In the genomic region with DNA sequence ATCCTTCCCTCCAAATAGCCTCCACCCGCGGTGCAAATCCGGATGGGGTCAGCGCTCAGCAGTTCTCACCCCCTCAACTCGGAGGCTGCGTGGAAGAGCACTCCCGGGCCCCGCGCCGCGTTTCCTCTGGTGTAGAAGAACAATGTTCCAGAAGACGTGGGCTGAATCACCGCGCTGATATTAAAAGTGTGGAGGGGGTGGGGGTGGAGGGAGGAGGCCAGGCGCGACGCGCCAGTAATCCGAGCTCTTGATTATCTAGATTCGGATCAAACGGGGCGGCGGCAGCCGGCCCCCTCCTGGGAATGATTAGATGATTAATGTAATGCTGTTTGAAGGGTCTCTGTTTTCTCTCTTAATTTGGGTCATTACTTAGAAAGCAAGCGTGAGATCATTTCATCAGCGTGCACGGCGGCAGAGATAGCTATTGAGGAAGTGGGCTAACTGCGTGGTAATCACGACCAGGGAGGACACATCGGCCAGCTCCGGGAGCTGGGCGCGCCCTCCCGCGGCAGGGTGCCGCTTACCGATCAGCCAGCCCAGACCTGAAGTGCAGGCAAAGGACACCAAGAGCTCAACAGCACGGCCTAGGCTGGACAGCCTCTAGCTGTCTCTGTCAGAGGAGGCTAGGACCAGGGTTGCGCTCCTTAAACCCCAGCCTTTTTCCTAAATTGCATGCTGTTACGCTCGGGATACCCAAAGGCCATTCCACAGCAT, we compare ENCODE assay signal across 7 mouse cellular contexts. TPM values are rescaled to one million over a fixed set of nuclear protein-coding genes. Genes with fewer than 3 reads are reported as not detected.
DNase-seq lines count a peak whose midpoint lies in the region; ATAC-seq and TF ChIP-seq lines count a peak whose summit lies in the region.

No protein-coding gene starts in this region.

- no peaks in the 10 kb centered on the region for H3K36me3 ChIP-seq in liver, embryonic 14.5 days (replicated peaks; ENCODE audit: control insufficient read depth, insufficient read depth, low read depth)
- H3K36me3 ChIP-seq in liver, postnatal 0 days (replicated peaks; ENCODE audit: insufficient read depth, low read length): no peaks in the 10 kb centered on the region
- no peaks in the 10 kb centered on the region for H3K36me3 ChIP-seq in embryonic facial prominence, embryonic 10.5 days (replicated peaks)
- H3K36me3 ChIP-seq in hindbrain, embryonic 16.5 days (ENCODE audit: control insufficient read depth, insufficient read depth, low read length): no peaks in the 10 kb centered on the region
- no peaks in the 10 kb centered on the region for H3K36me3 ChIP-seq in neural tube, embryonic 12.5 days

- TF ChIP-seq EP300 in liver, embryonic 14.5 days (IDR thresholded peaks at IDR 0.05; ENCODE audit: low read depth): no peak
- TF ChIP-seq EP300 in liver, postnatal 0 days (IDR thresholded peaks at IDR 0.05; ENCODE audit: low read depth): no peak

- no peaks in the 10 kb centered on the region for H3K9me3 ChIP-seq in liver, embryonic 14.5 days (ENCODE audit: control insufficient read depth, low read length)
- no peaks in the 10 kb centered on the region for H3K9me3 ChIP-seq in liver, postnatal 0 days (ENCODE audit: low read length)
- no peaks in the 10 kb centered on the region for H3K9me3 ChIP-seq in embryonic facial prominence, embryonic 10.5 days
- H3K9me3 ChIP-seq in hindbrain, embryonic 16.5 days (ENCODE audit: control insufficient read depth, low read length): no peaks in the 10 kb centered on the region
- no peaks in the 10 kb centered on the region for H3K9me3 ChIP-seq in neural tube, embryonic 12.5 days

- H3K27me3 ChIP-seq in liver, embryonic 14.5 days (ENCODE audit: control insufficient read depth, insufficient read depth, low read length): peaks cover 90% of the 10 kb centered on the region
- H3K27me3 ChIP-seq in liver, postnatal 0 days (ENCODE audit: insufficient read depth, low read length): peaks cover 96% of the 10 kb centered on the region
- H3K27me3 ChIP-seq in embryonic facial prominence, embryonic 10.5 days (replicated peaks; ENCODE audit: low read depth, poor library complexity, severe bottlenecking): peaks cover 100% of the 10 kb centered on the region
- H3K27me3 ChIP-seq in hindbrain, embryonic 16.5 days (replicated peaks; ENCODE audit: control insufficient read depth, insufficient read depth, low read length): peaks cover 53% of the 10 kb centered on the region
- H3K27me3 ChIP-seq in neural tube, embryonic 12.5 days (replicated peaks): peaks cover 97% of the 10 kb centered on the region

- WGBS in liver, embryonic 14.5 days (ENCODE audit: insufficient replicate concordance): under 1% methylated on average over 42 of the region's 42 CpGs
- 1% methylated on average over 42 of the region's 42 CpGs for WGBS in liver, postnatal 0 days (ENCODE audit: insufficient replicate concordance)
- under 1% methylated on average over 42 of the region's 42 CpGs for WGBS in embryonic facial prominence, embryonic 10.5 days
- 1% methylated on average over 42 of the region's 42 CpGs for WGBS in hindbrain, embryonic 16.5 days
- under 1% methylated on average over 42 of the region's 42 CpGs for WGBS in neural tube, embryonic 12.5 days

- no peak for DNase-seq in liver, embryonic 14.5 days (ENCODE audit: low read depth in 3 of 3, low spot score in 3 of 3)
- no peak for DNase-seq in liver, postnatal 0 days
- peak; percentile 76 for DNase-seq in embryonic facial prominence, embryonic 10.5 days (ENCODE audit: low spot score)
- no peak for DNase-seq in right cerebral cortex, postnatal 36 days (ENCODE audit: low spot score in 2 of 2)
- DNase-seq in urinary bladder, postnatal 10 days (ENCODE audit: low spot score): no peak

- no peak overlapping the region for H3K4me3 ChIP-seq in liver, embryonic 14.5 days (ENCODE audit: insufficient read depth in 1 of 2, low read depth in 2 of 2, low read length in 2 of 2)
- H3K4me3 ChIP-seq in liver, postnatal 0 days (ENCODE audit: low read depth, low read length): no peak overlapping the region
- H3K4me3 ChIP-seq in embryonic facial prominence, embryonic 10.5 days: peak overlapping the region; percentile 50
- no peak overlapping the region for H3K4me3 ChIP-seq in hindbrain, embryonic 16.5 days (ENCODE audit: low read length)
- no peak overlapping the region for H3K4me3 ChIP-seq in neural tube, embryonic 12.5 days

- ATAC-seq in liver, embryonic 14.5 days (ENCODE audit: insufficient read depth): no peak
- no peak for ATAC-seq in liver, postnatal 0 days
- 0 out of 2 replicates have a peak, but pooled peaks have one; percentile 21 for ATAC-seq in hindbrain, embryonic 16.5 days
- ATAC-seq in neural tube, embryonic 12.5 days (ENCODE audit: low FRiP score, low read depth): no peak

- H3K9ac ChIP-seq in liver, embryonic 14.5 days (replicated peaks): no peak overlapping the region
- H3K9ac ChIP-seq in liver, postnatal 0 days (replicated peaks): no peak overlapping the region
- no peak overlapping the region for H3K9ac ChIP-seq in hindbrain, embryonic 16.5 days (ENCODE audit: low read depth, low read length)
- H3K9ac ChIP-seq in neural tube, embryonic 12.5 days: no peak overlapping the region

- no peak overlapping the region for H3K27ac ChIP-seq in liver, embryonic 14.5 days
- H3K27ac ChIP-seq in liver, postnatal 0 days (ENCODE audit: low read depth): no peak overlapping the region
- H3K27ac ChIP-seq in embryonic facial prominence, embryonic 10.5 days (replicated peaks): no peak overlapping the region
- no peak overlapping the region for H3K27ac ChIP-seq in hindbrain, embryonic 16.5 days (ENCODE audit: low read depth, low read length)
- H3K27ac ChIP-seq in neural tube, embryonic 12.5 days: no peak overlapping the region

- no peaks in the 10 kb centered on the region for H3K4me1 ChIP-seq in liver, embryonic 14.5 days (replicated peaks; ENCODE audit: control insufficient read depth in 2 of 2, insufficient read depth in 2 of 2, low read length in 1 of 2)
- H3K4me1 ChIP-seq in liver, postnatal 0 days (ENCODE audit: insufficient read depth): no peaks in the 10 kb centered on the region
- peaks cover 55% of the 10 kb centered on the region for H3K4me1 ChIP-seq in embryonic facial prominence, embryonic 10.5 days
- H3K4me1 ChIP-seq in hindbrain, embryonic 16.5 days (ENCODE audit: control insufficient read depth, insufficient read depth, low read depth, low read length): peaks cover 11% of the 10 kb centered on the region
- H3K4me1 ChIP-seq in neural tube, embryonic 12.5 days: peaks cover 12% of the 10 kb centered on the region

- TF ChIP-seq CTCF in liver, embryonic 14.5 days (IDR thresholded peaks at IDR 0.05; ENCODE audit: low read depth): 0 out of 2 replicates have a peak, but pooled peaks have one; percentile 15
- TF ChIP-seq CTCF in liver, postnatal 0 days (IDR thresholded peaks at IDR 0.05; ENCODE audit: low read depth): no peak

- no peak overlapping the region for H3K4me2 ChIP-seq in liver, embryonic 14.5 days (ENCODE audit: low read depth)
- H3K4me2 ChIP-seq in liver, postnatal 0 days (ENCODE audit: low read depth, low read length): no peak overlapping the region
- H3K4me2 ChIP-seq in hindbrain, embryonic 16.5 days (ENCODE audit: low read length): peak overlapping the region; percentile 9; the same call in 1 of the 2 replicates
- peak overlapping the region; percentile 25; the same call in 1 of the 2 replicates for H3K4me2 ChIP-seq in neural tube, embryonic 12.5 days (replicated peaks)

RNA-seq across cellular contexts. Expression of a gene that starts 6.8 kb away (rescaled TPM):
- polyA plus RNA-seq in liver, embryonic 14.5 days (2012; rRNA removed): 0.11 TPM in 1 of 2 replicates, not detected in the other
- polyA plus RNA-seq in liver, embryonic 14.5 days (2014; fragmentation: Nextera tagmentation; extraction: Ambion mirVana): not detected in 2 replicates
- polyA plus RNA-seq in liver, postnatal 0 days (2015; fragmentation: Nextera tagmentation; extraction: Ambion mirVana): not detected in 2 replicates
- polyA plus RNA-seq in embryonic facial prominence, embryonic 10.5 days (2016; fragmentation: Nextera tagmentation; extraction: Ambion mirVana): 2.8 and 3.2 TPM in 2 replicates
- polyA plus RNA-seq in hindbrain, embryonic 16.5 days (2015; fragmentation: Nextera tagmentation; extraction: Ambion mirVana): 0.06 and 2.3 TPM in 2 replicates
- polyA plus RNA-seq in neural tube, embryonic 12.5 days (2016; fragmentation: Nextera tagmentation; extraction: Ambion mirVana): not detected in 2 replicates

RNA-seq across cellular contexts. Expression of a gene that starts 57.3 kb away (rescaled TPM):
- 4.1 and 8.3 TPM in 2 replicates for polyA plus RNA-seq in liver, embryonic 14.5 days (2012; rRNA removed)
- polyA plus RNA-seq in liver, embryonic 14.5 days (2014; fragmentation: Nextera tagmentation; extraction: Ambion mirVana): 19.1 and 19.5 TPM in 2 replicates
- 20.4 and 21.0 TPM in 2 replicates for polyA plus RNA-seq in liver, postnatal 0 days (2015; fragmentation: Nextera tagmentation; extraction: Ambion mirVana)
- 20.9 and 25.9 TPM in 2 replicates for polyA plus RNA-seq in embryonic facial prominence, embryonic 10.5 days (2016; fragmentation: Nextera tagmentation; extraction: Ambion mirVana)
- 39.1 and 42.3 TPM in 2 replicates for polyA plus RNA-seq in hindbrain, embryonic 16.5 days (2015; fragmentation: Nextera tagmentation; extraction: Ambion mirVana)
- 25.3 and 30.3 TPM in 2 replicates for polyA plus RNA-seq in neural tube, embryonic 12.5 days (2016; fragmentation: Nextera tagmentation; extraction: Ambion mirVana)

RNA-seq across cellular contexts. Expression of a gene that starts 57.5 kb away (rescaled TPM):
- 0.02 and 0.06 TPM in 2 replicates for polyA plus RNA-seq in liver, embryonic 14.5 days (2012; rRNA removed)
- polyA plus RNA-seq in liver, embryonic 14.5 days (2014; fragmentation: Nextera tagmentation; extraction: Ambion mirVana): not detected in 2 replicates
- 0.16 TPM in 1 of 2 replicates, not detected in the other for polyA plus RNA-seq in liver, postnatal 0 days (2015; fragmentation: Nextera tagmentation; extraction: Ambion mirVana)
- 0.07 and 0.16 TPM in 2 replicates for polyA plus RNA-seq in embryonic facial prominence, embryonic 10.5 days (2016; fragmentation: Nextera tagmentation; extraction: Ambion mirVana)
- polyA plus RNA-seq in hindbrain, embryonic 16.5 days (2015; fragmentation: Nextera tagmentation; extraction: Ambion mirVana): 0.19 and 0.27 TPM in 2 replicates
- polyA plus RNA-seq in neural tube, embryonic 12.5 days (2016; fragmentation: Nextera tagmentation; extraction: Ambion mirVana): 0.10 and 0.11 TPM in 2 replicates

Comparison
In these comparisons a context has a peak if more than half of its experiments do, and no peak if none do; other contexts are left out.
1. H3K4me2 ChIP-seq: peak in hindbrain, embryonic 16.5 days (single experiment) and neural tube, embryonic 12.5 days (single experiment); none in liver, embryonic 14.5 days (single experiment) and liver, postnatal 0 days (single experiment).